Mouse (Mus musculus) embryonic facial prominence, embryonic 12.5 days (tissue): ENCODE measurements around the gene Ptprn2. TPM values are rescaled to one million over a fixed set of nuclear protein-coding genes. Genes with fewer than 3 reads are reported as not detected.

Experiments used
- ATAC-seq: fragments of 200-750 bp; cut with Nextera tagmentation; 2 replicates; pipeline ENCODE4 v1.8.0; 2017; ENCODE audit not compliant: insufficient number of reproducible peaks, insufficient read depth, low FRiP score, low TSS enrichment
- H3K27ac ChIP-seq: fragments of 300-500 bp; sonication (generic); 2 replicates; pipeline ENCODE4 v1.5.1; 2016; ENCODE audit warnings: mild to moderate bottlenecking
- H3K27me3 ChIP-seq: fragments of 300-500 bp; sonication (generic); 2 replicates; pipeline ENCODE4 v1.6.1; 2016; ENCODE audit warnings: mild to moderate bottlenecking, moderate library complexity
- H3K36me3 ChIP-seq: fragments of 300-500 bp; sonication (generic); 2 replicates; pipeline ENCODE4 v1.6.1; 2016; ENCODE audit warnings: mild to moderate bottlenecking
- H3K4me1 ChIP-seq: fragments of 300-500 bp; sonication (generic); 2 replicates; pipeline ENCODE4 v1.6.1; 2016
- H3K4me2 ChIP-seq: fragments of 300-500 bp; sonication (generic); replicated peaks from 2 replicates; pipeline ENCODE4 v1.6.1; 2016; ENCODE audit warnings: mild to moderate bottlenecking, moderate library complexity
- H3K4me3 ChIP-seq: fragments of 300-500 bp; sonication (generic); 2 replicates; pipeline ENCODE4 v1.5.1; 2016; ENCODE audit warnings: mild to moderate bottlenecking
- H3K9ac ChIP-seq: fragments of 300-500 bp; sonication (generic); 2 replicates; pipeline ENCODE4 v1.6.1; 2016; ENCODE audit warnings: mild to moderate bottlenecking, moderate library complexity
- H3K9me3 ChIP-seq: fragments of 300-500 bp; sonication (generic); 2 replicates; pipeline ENCODE4 v1.6.1; 2016; ENCODE audit warnings: mild to moderate bottlenecking, moderate library complexity
- WGBS: fragments of 180-500 bp; shearing (Covaris S2); methylation state at CpG from one replicate; pipeline ENCODE4 v1.1.7; 2016; 5-methylcytosine and 5-hydroxymethylcytosine counted together
- polyA plus RNA-seq: library from polyadenylated mRNA; unstranded; fragments of >200 nt; fragmentation: Nextera tagmentation; extraction: Ambion mirVana; gene quantifications from 2 replicates; pipeline ENCODE4 v1.2.1, GENCODE M21; 2016

Gene Ptprn2
- polyA plus RNA-seq, 1 experiment from 2014 or later: 0.90 TPM

DNA sequence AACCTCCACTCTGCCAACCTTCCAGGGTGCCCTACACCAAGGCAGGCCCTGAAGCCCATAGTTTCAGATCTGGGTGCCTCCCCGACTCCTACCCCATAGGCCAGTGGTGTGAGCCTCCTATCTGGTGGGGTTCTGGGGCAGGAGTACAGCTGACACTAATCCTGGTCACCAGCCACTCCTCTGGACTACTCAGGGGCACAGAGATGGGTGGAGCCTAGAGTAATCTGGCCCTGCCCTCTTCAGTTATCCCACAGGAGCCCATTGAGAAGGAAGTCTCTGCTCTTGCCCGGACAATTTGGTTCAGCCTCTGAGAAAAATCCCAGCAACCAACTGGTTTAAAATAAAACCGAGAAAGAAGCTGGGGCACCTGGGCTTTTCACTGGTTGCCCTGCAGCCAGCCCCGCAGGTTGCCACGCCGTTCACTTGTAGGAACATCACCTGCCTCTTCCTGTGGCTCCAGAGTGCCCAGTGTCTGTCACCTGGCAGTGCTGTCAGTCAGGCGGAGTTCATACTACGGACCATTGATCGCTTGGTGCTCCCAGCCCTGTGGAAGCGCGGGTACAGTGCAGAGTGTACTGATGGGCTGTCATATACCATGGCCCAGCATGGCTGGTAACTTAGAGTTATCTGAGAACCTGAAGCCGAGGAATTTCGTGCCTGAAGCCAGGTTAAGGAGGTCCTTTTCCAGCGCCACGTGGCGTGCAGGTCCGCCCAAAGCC, 673.6 kb downstream of the Ptprn2 start:
- Histone ChIP-seq H3K36me3 (no peaks in the 10 kb centered on the region), H3K9me3 (no peaks in the 10 kb centered on the region), H3K4me2 (no peak overlapping the region), H3K9ac (no peak overlapping the region; the same call in 1 of the 2 replicates), H3K27ac (no peak overlapping the region), H3K4me3 (peak overlapping the region; percentile 26; the same call in 1 of the 2 replicates), H3K4me1 (peaks cover 20% of the 10 kb centered on the region), H3K27me3 (peaks cover 72% of the 10 kb centered on the region)
- 12% methylated on average over 17 of the region's 17 CpGs for WGBS
- no peak for ATAC-seq

DNA sequence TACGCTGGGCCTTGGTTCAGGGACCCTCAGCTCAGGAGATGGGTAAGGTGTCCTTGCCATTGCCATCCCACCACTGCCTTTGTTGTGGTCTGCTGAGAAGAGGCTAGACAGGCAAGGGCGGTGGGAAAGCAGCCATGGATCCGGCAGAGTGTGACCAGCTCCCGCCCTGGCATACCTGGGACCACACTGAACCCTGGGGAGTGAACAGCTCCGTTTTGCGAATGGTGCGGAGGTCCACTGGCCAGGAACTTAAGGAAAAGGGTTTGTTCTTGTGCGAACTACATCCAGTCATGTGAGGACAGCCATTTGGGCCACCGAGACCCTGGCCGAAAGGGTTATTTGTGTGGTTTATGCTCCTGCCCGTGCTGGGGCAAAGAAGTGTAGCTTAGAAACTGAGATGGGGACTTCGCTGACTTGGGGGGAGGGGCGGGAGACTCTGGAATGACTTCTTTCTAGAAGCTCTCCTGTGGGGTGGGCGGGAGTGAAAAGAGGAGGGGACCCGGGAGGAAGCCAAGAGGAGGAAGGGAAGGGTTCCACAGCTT, 674.2 kb downstream of the Ptprn2 start:
- no peak for ATAC-seq
- Histone ChIP-seq H3K27me3 (peaks cover 66% of the 10 kb centered on the region), H3K9ac (peak overlapping the region; percentile 12), H3K9me3 (no peaks in the 10 kb centered on the region), H3K27ac (no peak overlapping the region), H3K4me1 (peaks cover 16% of the 10 kb centered on the region), H3K4me2 (peak overlapping the region; percentile 46), H3K36me3 (no peaks in the 10 kb centered on the region), H3K4me3 (peak overlapping the region; percentile 26)
- WGBS: 5% methylated on average over 15 of the region's 15 CpGs

DNA sequence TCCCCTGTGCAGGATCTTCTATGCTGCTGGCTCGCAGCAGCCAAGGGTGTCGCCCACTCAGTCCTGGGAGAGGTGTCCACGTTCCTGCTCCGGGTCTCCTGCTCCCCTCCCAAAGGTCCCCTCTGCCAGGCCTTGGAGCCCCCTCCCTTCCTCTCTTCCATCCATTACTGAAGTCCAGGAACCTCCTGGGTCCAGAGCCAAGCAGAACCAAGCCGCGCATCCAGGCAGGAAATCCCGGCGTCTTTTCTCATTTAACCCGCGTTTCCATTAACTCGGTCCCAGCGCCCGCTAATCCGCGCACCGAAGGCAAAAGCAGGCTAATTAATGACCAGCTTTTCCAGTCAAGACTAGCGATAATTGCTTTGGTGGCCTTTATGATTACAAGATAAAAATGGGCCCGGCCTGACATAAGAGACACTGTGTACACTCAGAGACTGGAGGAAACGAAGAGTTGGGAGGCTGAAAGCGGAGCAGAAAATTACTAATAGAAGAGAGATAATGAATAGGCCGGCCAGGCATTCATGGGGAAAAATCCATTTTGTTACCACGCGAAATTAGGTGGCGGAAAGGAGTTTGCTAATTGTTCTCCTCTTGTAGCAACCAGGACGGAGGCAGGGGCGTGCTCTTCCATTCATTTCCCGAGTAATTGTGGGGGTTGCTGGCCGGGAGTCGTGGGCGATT, 674.8 kb downstream of the Ptprn2 start:
- Histone ChIP-seq H3K4me2 (peak overlapping the region; percentile 46), H3K27me3 (peaks cover 60% of the 10 kb centered on the region), H3K9me3 (no peaks in the 10 kb centered on the region), H3K4me1 (peaks cover 16% of the 10 kb centered on the region), H3K4me3 (peak overlapping the region; percentile 26), H3K36me3 (no peaks in the 10 kb centered on the region), H3K9ac (peak overlapping the region; percentile 12; the same call in 1 of the 2 replicates), H3K27ac (no peak overlapping the region)
- 4% methylated on average over 30 of the region's 30 CpGs for WGBS
- peak; percentile 58; the same call in 1 of the 2 replicates for ATAC-seq

DNA sequence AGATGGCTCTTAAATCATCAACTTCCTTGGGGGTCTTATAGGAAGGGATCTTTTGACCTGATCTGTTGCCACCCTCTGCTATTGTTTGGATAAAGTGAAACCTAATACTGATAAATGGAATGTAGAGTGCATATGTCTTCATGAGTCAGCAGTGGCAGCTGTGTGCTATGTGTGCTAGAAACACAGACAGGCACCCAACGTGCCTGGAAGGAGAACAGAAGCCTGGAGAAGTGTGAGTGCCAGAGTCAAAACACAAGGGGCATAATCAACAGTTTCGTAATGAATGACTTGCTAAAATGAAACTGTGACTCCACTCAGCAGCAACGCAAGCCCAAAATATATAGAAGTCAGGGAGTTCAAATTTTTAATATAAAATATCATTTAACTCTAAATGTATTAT, 676.7 kb downstream of the Ptprn2 start:
- ATAC-seq: no peak
- no peak overlapping the region for H3K27ac ChIP-seq
- peaks cover 46% of the 10 kb centered on the region for H3K27me3 ChIP-seq

DNA sequence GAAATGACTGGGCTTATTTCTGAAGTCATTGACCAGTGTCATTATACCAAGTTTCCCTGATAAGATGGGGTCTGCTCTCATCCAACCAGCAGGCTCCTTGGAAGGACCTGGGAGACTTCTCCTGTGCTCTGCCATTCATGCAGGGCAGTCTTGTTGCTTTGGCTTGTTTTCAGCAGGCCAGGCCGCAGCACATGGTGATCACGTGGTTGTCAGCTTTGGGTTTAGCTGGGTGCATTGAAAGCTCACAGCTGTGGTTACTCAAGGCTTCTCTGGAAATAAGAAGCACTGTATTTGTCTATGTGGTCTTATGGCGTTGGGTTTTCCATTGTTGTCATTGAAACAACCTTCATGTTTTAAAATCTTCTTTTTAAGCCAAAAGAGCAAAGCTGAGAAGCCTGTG, 678.3 kb downstream of the Ptprn2 start:
- H3K4me3 ChIP-seq: no peak overlapping the region

More for the DNA sequence above, 676.7 kb downstream of the Ptprn2 start:
- Histone ChIP-seq H3K9ac (no peak overlapping the region), H3K4me3 (no peak overlapping the region), H3K4me1 (peaks cover 16% of the 10 kb centered on the region), H3K9me3 (no peaks in the 10 kb centered on the region), H3K4me2 (no peak overlapping the region), H3K36me3 (no peaks in the 10 kb centered on the region)
- WGBS: 72% methylated on average over 3 of the region's 3 CpGs

DNA sequence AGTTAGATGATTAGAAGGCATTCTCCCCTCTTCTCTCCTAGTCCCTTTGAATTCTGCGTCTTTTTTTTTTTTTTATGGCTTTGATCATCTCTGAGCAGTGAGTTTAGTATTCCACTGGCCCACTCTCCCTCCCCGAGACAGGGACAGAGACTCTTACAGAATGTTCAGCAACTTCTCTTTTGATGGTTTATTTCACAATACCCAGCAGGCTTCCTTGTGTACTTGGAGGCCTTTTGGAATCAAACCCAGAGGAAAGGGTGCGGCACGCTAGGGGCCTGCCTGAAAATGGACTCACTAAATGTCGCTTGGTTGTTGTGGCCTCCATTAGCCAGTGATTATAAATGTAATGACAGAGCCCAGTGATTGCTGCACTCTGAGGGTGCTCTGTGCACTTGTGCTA, 680.7 kb downstream of the Ptprn2 start:
- Histone ChIP-seq H3K36me3 (no peaks in the 10 kb centered on the region), H3K4me1 (no peaks in the 10 kb centered on the region), H3K4me2 (no peak overlapping the region), H3K27ac (no peak overlapping the region), H3K27me3 (peaks cover 7% of the 10 kb centered on the region), H3K4me3 (no peak overlapping the region), H3K9ac (no peak overlapping the region), H3K9me3 (no peaks in the 10 kb centered on the region)
- 71% methylated on average over 5 of the region's 5 CpGs for WGBS
- no peak for ATAC-seq

More for the DNA sequence above, 678.3 kb downstream of the Ptprn2 start:
- no peak overlapping the region for H3K27ac ChIP-seq
- 61% methylated on average over 3 of the region's 3 CpGs for WGBS
- H3K36me3 ChIP-seq: no peaks in the 10 kb centered on the region
- ATAC-seq: no peak
- peaks cover 32% of the 10 kb centered on the region for H3K27me3 ChIP-seq
- no peaks in the 10 kb centered on the region for H3K9me3 ChIP-seq
- H3K4me1 ChIP-seq: peaks cover 16% of the 10 kb centered on the region
- no peak overlapping the region for H3K4me2 ChIP-seq
- no peak overlapping the region for H3K9ac ChIP-seq

DNA sequence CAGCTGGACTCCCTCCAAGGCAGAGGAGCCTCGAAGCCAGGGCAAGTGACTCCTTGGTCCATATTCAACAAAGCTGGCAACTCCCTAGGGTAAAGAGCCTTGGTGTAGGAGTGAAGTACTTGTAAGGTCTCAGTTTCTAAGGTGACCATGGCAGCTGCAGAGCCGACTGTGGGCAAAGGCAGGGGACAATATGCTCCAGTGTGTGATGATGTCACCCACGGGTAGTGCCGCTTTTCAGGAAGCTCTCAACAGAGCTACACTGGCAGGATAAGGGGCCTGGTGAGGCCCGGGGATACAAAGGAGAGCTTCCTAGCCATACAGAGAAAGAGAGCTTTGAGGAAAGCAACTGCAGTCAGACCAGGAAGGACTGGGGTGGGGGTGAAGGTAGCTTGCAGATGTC, 684.1 kb downstream of the Ptprn2 start:
- H3K27ac ChIP-seq: no peak overlapping the region
- no peaks in the 10 kb centered on the region for H3K9me3 ChIP-seq
- H3K36me3 ChIP-seq: no peaks in the 10 kb centered on the region
- no peak overlapping the region for H3K4me3 ChIP-seq
- no peak overlapping the region for H3K9ac ChIP-seq
- no peak overlapping the region for H3K4me2 ChIP-seq
- ATAC-seq: no peak
- 46% methylated on average over 5 of the region's 5 CpGs for WGBS
- H3K27me3 ChIP-seq: peaks cover 3% of the 10 kb centered on the region
- H3K4me1 ChIP-seq: peaks cover 22% of the 10 kb centered on the region

DNA sequence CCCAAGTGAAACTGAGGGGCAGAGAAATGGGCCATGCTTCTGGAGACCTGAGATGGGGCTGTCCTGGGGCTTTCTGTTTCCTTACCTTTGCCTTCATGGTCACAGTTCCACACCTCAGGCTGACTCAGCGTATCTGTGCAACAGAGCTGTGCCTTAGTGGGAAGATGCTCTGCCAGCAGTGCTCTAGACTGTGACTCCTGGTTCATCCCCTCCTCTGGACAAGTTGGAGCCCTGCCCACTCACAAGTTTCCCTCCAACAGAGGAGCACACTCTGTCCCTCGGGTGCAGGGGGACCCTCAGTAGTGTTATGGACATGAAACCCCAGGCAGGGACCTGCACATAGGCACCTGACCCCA, 687.0 kb downstream of the Ptprn2 start:
- H3K4me2 ChIP-seq: no peak overlapping the region
- H3K4me3 ChIP-seq: no peak overlapping the region
- H3K4me1 ChIP-seq: peaks cover 22% of the 10 kb centered on the region
- peaks cover 3% of the 10 kb centered on the region for H3K27me3 ChIP-seq
- H3K9me3 ChIP-seq: no peaks in the 10 kb centered on the region
- 50% methylated on average over 2 of the region's 2 CpGs for WGBS
- no peaks in the 10 kb centered on the region for H3K36me3 ChIP-seq
- H3K9ac ChIP-seq: no peak overlapping the region
- H3K27ac ChIP-seq: no peak overlapping the region
- peak; percentile 16 for ATAC-seq

DNA sequence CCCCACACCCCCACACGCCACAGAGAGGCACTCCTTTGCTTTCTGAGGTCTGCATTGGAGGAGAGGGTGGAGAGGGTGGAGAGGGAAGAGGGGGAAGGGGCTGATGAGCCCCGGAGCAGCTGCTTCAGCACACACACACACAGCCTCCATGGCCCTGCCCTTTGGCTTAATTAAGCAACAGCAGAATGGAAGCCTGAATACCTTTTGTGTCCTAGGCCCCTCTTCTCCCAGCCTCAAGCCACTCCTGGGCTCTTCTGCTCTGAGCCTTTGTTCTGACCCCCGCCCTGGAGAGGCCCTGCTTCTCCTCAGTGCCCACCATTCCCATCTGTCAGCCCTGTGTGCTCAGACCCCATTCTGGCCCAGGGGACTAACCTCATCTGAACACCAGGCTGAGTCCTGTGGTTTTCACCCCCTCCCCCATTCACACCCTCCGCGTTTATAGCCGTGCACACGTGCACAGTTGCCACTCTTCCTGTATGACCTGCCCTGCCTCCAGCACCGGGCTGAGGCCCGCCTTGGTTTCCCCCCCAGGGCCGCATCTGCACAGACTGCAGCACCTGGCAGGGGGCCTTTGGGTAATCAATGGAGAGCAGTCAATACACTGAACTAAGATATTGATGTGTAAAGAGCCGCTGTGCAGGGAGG, 687.5 kb downstream of the Ptprn2 start:
- Histone ChIP-seq H3K4me2 (no peak overlapping the region), H3K9me3 (no peaks in the 10 kb centered on the region), H3K27me3 (peaks cover 3% of the 10 kb centered on the region), H3K4me3 (no peak overlapping the region), H3K4me1 (peaks cover 22% of the 10 kb centered on the region), H3K36me3 (no peaks in the 10 kb centered on the region), H3K27ac (peak overlapping the region; percentile 41; the same call in 1 of the 2 replicates), H3K9ac (no peak overlapping the region)
- 22% methylated on average over 11 of the region's 11 CpGs for WGBS
- ATAC-seq: peak; percentile 81

DNA sequence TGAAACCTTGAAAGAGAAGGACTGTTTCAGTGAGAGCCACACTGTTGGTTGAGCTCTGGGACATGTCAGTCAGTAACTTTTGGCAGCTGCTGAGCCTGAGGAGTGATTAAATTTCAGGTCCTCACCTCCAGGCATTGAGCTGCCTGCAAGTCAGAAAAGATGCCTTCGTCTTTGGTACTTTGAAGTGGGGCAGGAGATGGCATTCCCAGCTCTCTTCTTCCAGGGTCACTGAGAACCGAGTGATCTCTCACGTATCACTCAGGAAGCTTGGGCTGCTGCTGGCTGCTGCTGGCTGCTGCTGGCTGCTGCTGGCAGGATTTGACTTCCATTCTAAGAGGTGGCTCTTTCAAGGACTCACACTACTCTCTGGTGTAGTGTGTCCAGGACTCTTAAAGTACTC, 688.7 kb downstream of the Ptprn2 start:
- Histone ChIP-seq H3K27ac (no peak overlapping the region), H3K4me2 (no peak overlapping the region), H3K4me3 (no peak overlapping the region), H3K36me3 (no peaks in the 10 kb centered on the region), H3K4me1 (peaks cover 22% of the 10 kb centered on the region), H3K9ac (no peak overlapping the region), H3K27me3 (peaks cover 3% of the 10 kb centered on the region), H3K9me3 (no peaks in the 10 kb centered on the region)
- 11% methylated on average over 3 of the region's 3 CpGs for WGBS
- ATAC-seq: no peak

DNA sequence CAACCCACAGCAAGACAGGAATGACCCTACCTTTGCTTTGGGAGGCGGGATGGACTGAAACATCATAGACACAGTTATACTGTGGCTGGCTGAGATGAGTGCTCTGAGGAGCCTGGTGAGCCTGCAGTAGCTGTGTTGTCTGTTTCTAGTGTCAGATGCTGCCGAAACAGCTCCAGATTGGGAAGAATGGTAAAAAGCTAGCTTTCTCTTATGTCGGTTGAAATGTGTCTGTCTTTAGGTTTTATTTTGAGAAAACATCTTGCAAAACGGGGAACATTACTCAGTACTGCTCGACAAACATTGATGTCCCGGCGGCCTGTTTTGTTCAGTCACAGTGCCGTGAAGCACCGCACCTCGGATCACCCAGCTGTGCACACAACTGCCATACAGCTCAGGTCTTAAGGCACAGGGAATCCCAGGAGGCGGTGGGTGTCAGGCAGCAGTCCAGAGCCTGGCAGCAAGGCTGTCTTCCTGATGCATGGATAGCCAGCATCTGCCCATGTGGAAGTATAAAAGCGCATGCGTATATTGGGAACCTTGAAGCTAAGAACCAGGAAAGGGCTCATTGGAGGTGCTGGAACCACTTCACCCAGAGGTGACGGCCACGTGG, 689.7 kb downstream of the Ptprn2 start:
- Histone ChIP-seq H3K27ac (no peak overlapping the region), H3K4me2 (no peak overlapping the region), H3K9ac (no peak overlapping the region), H3K4me3 (no peak overlapping the region), H3K36me3 (no peaks in the 10 kb centered on the region), H3K9me3 (no peaks in the 10 kb centered on the region), H3K4me1 (peaks cover 22% of the 10 kb centered on the region), H3K27me3 (peaks cover 3% of the 10 kb centered on the region; the same call in 1 of the 2 replicates)
- WGBS: 84% methylated on average over 15 of the region's 15 CpGs
- ATAC-seq: no peak
